Mouse (Mus musculus): Measurements from ENCODE around the gene Camk2n2. TPM values are rescaled to one million over a fixed set of nuclear protein-coding genes. Genes with fewer than 3 reads are reported as not detected.

Gene Camk2n2
- total and polyA plus RNA-seq, 3 experiments = 1.5 to 7.0 (median 2.0) TPM

GRCm38 (mm10) chr16:20653315-20653714 is 32.2 kb upstream of the Camk2n2 start:
- Histone ChIP-seq H3K27me3 (replicated peaks) (no peaks in the 10 kb centered on the region), H3K9ac (ENCODE audit: insufficient read depth, low read depth) (peak overlapping the region; percentile 73; the same call in 1 of the 2 replicates), H3K79me2 (replicated peaks; ENCODE audit: control insufficient read depth, extremely low read depth, insufficient read depth, poor library complexity, severe bottlenecking) (peaks cover 24% of the 10 kb centered on the region), H3K4me2 (ENCODE audit: insufficient read depth, low read depth, poor library complexity, severe bottlenecking) (peak overlapping the region; percentile 89; the same call in 1 of the 2 replicates), H3K4me3 (replicated peaks in 1 of 3; ENCODE audit: low read depth in 2 of 3, low read length in 2 of 3, poor library complexity in 1 of 3) (peak overlapping the region in 1 of 3 experiments; percentile 76), H3K27ac (ENCODE audit: insufficient read depth, low read depth) (no peak overlapping the region), H3K36me3 (replicated peaks in 1 of 2; ENCODE audit: control insufficient read depth in 1 of 2, insufficient read depth in 1 of 2, low read length in 1 of 2) (peaks cover 37 to 49% of the 10 kb centered on the region in 2 experiments), H3K9me3 (replicated peaks; ENCODE audit: low read length) (no peaks in the 10 kb centered on the region), H3K4me1 (ENCODE audit: control insufficient read depth in 1 of 2, insufficient read depth in 2 of 2) (peaks cover 2 to 13% of the 10 kb centered on the region in 2 experiments; a peak in 3 of 4 replicates)
- DNase-seq (ENCODE audit: extremely low read depth) = peak; percentile 32
- dilution Hi-C loops (cut with MboI; ENCODE audit: extremely low pct_ligation_motif_present, extremely low pct_unique_long_range_greater_than_20kb, low sequenced_read_pairs) = no loop called here
- in situ Hi-C loops (cut with MboI; ENCODE audit: low pct_ligation_motif_present, low pct_unique_long_range_greater_than_20kb, low sequenced_read_pairs) = no loop called here
- no peak for TF ChIP-seq USF2 (conservative IDR thresholded peaks at IDR 0.05; ENCODE audit: low read depth, low read length)
- TF ChIP-seq CTCF (conservative IDR thresholded peaks at IDR 0.05 in 1 of 2, IDR thresholded peaks at IDR 0.05 in 1 of 2; ENCODE audit: low read depth in 2 of 2, low read length in 2 of 2) = peak; percentile 33 to 37; a peak in 3 of 4 replicates

GRCm38 (mm10) chr16:20651947-20652310 is 30.8 kb upstream of the Camk2n2 start:
- H3K27me3 ChIP-seq (replicated peaks) = no peaks in the 10 kb centered on the region
- no peaks in the 10 kb centered on the region for H3K9me3 ChIP-seq (replicated peaks; ENCODE audit: low read length)
- peaks cover 2 to 13% of the 10 kb centered on the region in 2 experiments; a peak in 3 of 4 replicates for H3K4me1 ChIP-seq (ENCODE audit: control insufficient read depth in 1 of 2, insufficient read depth in 2 of 2)
- peak overlapping the region; percentile 71 to 97 (median 76) for H3K4me3 ChIP-seq (replicated peaks in 1 of 3; ENCODE audit: low read depth in 2 of 3, low read length in 2 of 3, poor library complexity in 1 of 3)
- dilution Hi-C loops (cut with MboI; ENCODE audit: extremely low pct_ligation_motif_present, extremely low pct_unique_long_range_greater_than_20kb, low sequenced_read_pairs) (no loop called here), in situ Hi-C loops (cut with MboI; ENCODE audit: low pct_ligation_motif_present, low pct_unique_long_range_greater_than_20kb, low sequenced_read_pairs) (no loop called here)
- 0 out of 2 replicates have a peak overlapping the region, but pooled peaks have one; percentile 2 for H3K27ac ChIP-seq (ENCODE audit: insufficient read depth, low read depth)
- H3K79me2 ChIP-seq (replicated peaks; ENCODE audit: control insufficient read depth, extremely low read depth, insufficient read depth, poor library complexity, severe bottlenecking) = peaks cover 24% of the 10 kb centered on the region
- H3K36me3 ChIP-seq (replicated peaks in 1 of 2; ENCODE audit: control insufficient read depth in 1 of 2, insufficient read depth in 1 of 2, low read length in 1 of 2) = peaks cover 25 to 35% of the 10 kb centered on the region in 2 experiments
- H3K9ac ChIP-seq (ENCODE audit: insufficient read depth, low read depth) = peak overlapping the region; percentile 73
- DNase-seq (ENCODE audit: extremely low read depth) = no peak
- TF ChIP-seq PAX5 (IDR thresholded peaks at IDR 0.05; ENCODE audit: low read length) (no peak), BHLHE40 (IDR thresholded peaks at IDR 0.05; ENCODE audit: low read depth, low read length) (no peak), CHD2 (IDR thresholded peaks at IDR 0.05; ENCODE audit: low read length) (no peak), MAZ (IDR thresholded peaks at IDR 0.05; ENCODE audit: low read depth, low read length) (no peak), GABPA (IDR thresholded peaks at IDR 0.05; ENCODE audit: insufficient replicate concordance, low read depth, low read length) (no peak), TBP (conservative IDR thresholded peaks at IDR 0.05; ENCODE audit: low read depth, low read length) (no peak), USF1 (IDR thresholded peaks at IDR 0.05; ENCODE audit: low read depth, low read length) (no peak), ZNF384 (IDR thresholded peaks at IDR 0.05; ENCODE audit: low read depth, low read length) (no peak), NRF1 (IDR thresholded peaks at IDR 0.05; ENCODE audit: low read depth, low read length) (no peak), RAD21 (IDR thresholded peaks at IDR 0.05; ENCODE audit: low read depth, low read length) (no peak), EP300 (IDR thresholded peaks at IDR 0.05; ENCODE audit: low read length) (no peak), CTCF (conservative IDR thresholded peaks at IDR 0.05 in 1 of 2, IDR thresholded peaks at IDR 0.05 in 1 of 2; ENCODE audit: low read depth in 2 of 2, low read length in 2 of 2) (no peak), UBTF (IDR thresholded peaks at IDR 0.05; ENCODE audit: low read depth, low read length) (no peak), MAFK (IDR thresholded peaks at IDR 0.05; ENCODE audit: insufficient replicate concordance, low read length) (no peak), MXI1 (IDR thresholded peaks at IDR 0.05; ENCODE audit: low read depth, low read length) (0 out of 2 replicates have a peak, but pooled peaks have one; percentile 6), ZKSCAN1 (IDR thresholded peaks at IDR 0.05; ENCODE audit: borderline replicate concordance, low read depth, low read length) (0 out of 2 replicates have a peak, but pooled peaks have one; percentile 2), TCF12 (IDR thresholded peaks at IDR 0.05; ENCODE audit: low read depth, low read length) (no peak), POLR2AphosphoS2 (IDR thresholded peaks at IDR 0.05; ENCODE audit: low read depth, low read length) (no peak), HCFC1 (IDR thresholded peaks at IDR 0.05; ENCODE audit: low read depth, low read length) (no peak), RCOR1 (conservative IDR thresholded peaks at IDR 0.05; ENCODE audit: low read depth, low read length) (no peak), E2F4 (IDR thresholded peaks at IDR 0.05; ENCODE audit: insufficient replicate concordance, low read depth, low read length) (0 out of 2 replicates have a peak, but pooled peaks have one; percentile 4), SIN3A (IDR thresholded peaks at IDR 0.05; ENCODE audit: low read length) (no peak), CHD1 (IDR thresholded peaks at IDR 0.05; ENCODE audit: low read depth, low read length) (0 out of 2 replicates have a peak, but pooled peaks have one; percentile 63), POLR2A (IDR thresholded peaks at IDR 0.05; ENCODE audit: low read depth, low read length) (no peak), SMC3 (IDR thresholded peaks at IDR 0.05; ENCODE audit: low read depth, low read length) (no peak)
- peak overlapping the region; percentile 89; the same call in 1 of the 2 replicates for H3K4me2 ChIP-seq (ENCODE audit: insufficient read depth, low read depth, poor library complexity, severe bottlenecking)

Data from CH12.LX (cell line).